Mouse (Mus musculus) spleen, adult 2 months (tissue): ENCODE measurements around the gene Wdr72. TPM values are rescaled to one million over a fixed set of nuclear protein-coding genes. Genes with fewer than 3 reads are reported as not detected.

Experiments used
- DNase-seq, 2 experiments: peaks; one replicate each; pipeline versions ENCODE4 v3.0.0 to v3.0.0-alpha.2; 2012 to 2021; ENCODE audit warnings: low spot score in 2 of 2, low read depth in 1 of 2
- H3K27ac ChIP-seq: fragments of 200-500 bp; 2 replicates; pipeline ENCODE4 v1.5.1; 2012; ENCODE audit warnings: low read length, inconsistent platforms; ENCODE audit not compliant: insufficient read depth
- H3K27me3 ChIP-seq: fragments of 200-500 bp; 2 replicates; pipeline ENCODE4 v1.6.1; 2012; ENCODE audit warnings: mild to moderate bottlenecking, moderate library complexity, low read length, inconsistent platforms; ENCODE audit not compliant: control insufficient read depth, insufficient read depth
- H3K36me3 ChIP-seq: fragments of 200-500 bp; 2 replicates; pipeline ENCODE4 v1.6.1; 2012; ENCODE audit warnings: mild to moderate bottlenecking, low read length, inconsistent platforms; ENCODE audit not compliant: control insufficient read depth, insufficient read depth
- H3K4me1 ChIP-seq: fragments of 200-500 bp; 2 replicates; pipeline ENCODE4 v1.6.1; 2011; ENCODE audit warnings: inconsistent platforms; ENCODE audit not compliant: control insufficient read depth, insufficient read depth, insufficient read length
- H3K4me3 ChIP-seq: fragments of 200-500 bp; 2 replicates; pipeline ENCODE4 v1.5.1; 2011; ENCODE audit warnings: mild to moderate bottlenecking, inconsistent platforms; ENCODE audit not compliant: insufficient read depth, insufficient read length; ENCODE audit errors: extremely low read depth
- CTCF ChIP-seq: fragments of 200-500 bp; IDR thresholded peaks from 2 replicates; pipeline ENCODE4 v1.5.1; 2011; ENCODE audit warnings: mild to moderate bottlenecking, inconsistent platforms; ENCODE audit not compliant: insufficient read depth, insufficient read length, insufficient replicate concordance; ENCODE audit errors: extremely low read depth
- POLR2A ChIP-seq: fragments of 200-500 bp; IDR thresholded peaks from 2 replicates; pipeline ENCODE4 v1.6.1; 2011; ENCODE audit warnings: low read depth, low read length, inconsistent platforms
- WGBS: fragments of 180-500 bp; shearing (Covaris S2); methylation state at CpG from one replicate; pipeline ENCODE4 v1.1.7; 2018; 5-methylcytosine and 5-hydroxymethylcytosine counted together
- polyA plus RNA-seq: library from polyadenylated mRNA; depleted of rRNA; stranded (reverse); fragments of >200 nt; gene quantifications from 2 replicates; pipeline ENCODE4 v1.2.3, GENCODE M21; 2012

The Wdr72 gene
- polyA plus RNA-seq, 1 experiment, result not detected

GRCm38 (mm10) chr9:74148306-74148705 is 38.1 kb downstream of the Wdr72 start:
- Histone ChIP-seq H3K36me3 (no peaks in the 10 kb centered on the region), H3K4me1 (no peaks in the 10 kb centered on the region), H3K27me3 (no peaks in the 10 kb centered on the region; the same call in 1 of the 2 replicates), H3K4me3 (no peak overlapping the region), H3K27ac (no peak overlapping the region)
- WGBS, result 88% methylated on average over 8 of the region's 8 CpGs
- TF ChIP-seq CTCF (no peak), POLR2A (no peak)
- DNase-seq, result no peak

GRCm38 (mm10) chr9:74160361-74160933 is 50.3 kb downstream of the Wdr72 start:
- DNase-seq, result no peak
- no peak overlapping the region for H3K27ac ChIP-seq
- no peaks in the 10 kb centered on the region for H3K36me3 ChIP-seq
- no peak overlapping the region for H3K4me3 ChIP-seq
- H3K4me1 ChIP-seq, result no peaks in the 10 kb centered on the region
- H3K27me3 ChIP-seq, result no peaks in the 10 kb centered on the region
- TF ChIP-seq POLR2A (no peak), CTCF (no peak)
- WGBS, result 84% methylated on average over 11 of the region's 11 CpGs

- H3K27ac ChIP-seq, result no peak overlapping the region
- no peak for DNase-seq
- 90% methylated on average over 2 of the region's 2 CpGs for WGBS
- H3K27me3 ChIP-seq, result no peaks in the 10 kb centered on the region
- no peak overlapping the region for H3K4me3 ChIP-seq
- H3K36me3 ChIP-seq, result no peaks in the 10 kb centered on the region
- no peaks in the 10 kb centered on the region for H3K4me1 ChIP-seq
- TF ChIP-seq CTCF (no peak), POLR2A (no peak)
Measured at GRCm38 (mm10) chr9:74165697-74166096, 55.5 kb downstream of the Wdr72 start.

GRCm38 (mm10) chr9:74169904-74170303 is 59.7 kb downstream of the Wdr72 start:
- Histone ChIP-seq H3K4me1 (no peaks in the 10 kb centered on the region), H3K27ac (no peak overlapping the region), H3K4me3 (no peak overlapping the region), H3K27me3 (no peaks in the 10 kb centered on the region), H3K36me3 (no peaks in the 10 kb centered on the region)
- no peak for DNase-seq
- WGBS, result 88% methylated on average over 6 of the region's 6 CpGs
- TF ChIP-seq CTCF, result no peak
- TF ChIP-seq POLR2A, result no peak

GRCm38 (mm10) chr9:74186748-74187400 is 76.7 kb downstream of the Wdr72 start:
- no peak for DNase-seq
- 80% methylated on average over 16 of the region's 16 CpGs for WGBS
- no peak overlapping the region for H3K27ac ChIP-seq
- H3K27me3 ChIP-seq, result no peaks in the 10 kb centered on the region
- no peaks in the 10 kb centered on the region for H3K36me3 ChIP-seq
- TF ChIP-seq POLR2A, result no peak
- TF ChIP-seq CTCF, result no peak
- no peak overlapping the region for H3K4me3 ChIP-seq
- H3K4me1 ChIP-seq, result no peaks in the 10 kb centered on the region

- no peak for DNase-seq
- Histone ChIP-seq H3K4me3 (no peak overlapping the region), H3K4me1 (no peaks in the 10 kb centered on the region), H3K27ac (no peak overlapping the region), H3K36me3 (no peaks in the 10 kb centered on the region), H3K27me3 (no peaks in the 10 kb centered on the region)
- WGBS, result 77% methylated on average over 8 of the region's 8 CpGs
- no peak for TF ChIP-seq CTCF
Measured at GRCm38 (mm10) chr9:74187401-74188029, 77.4 kb downstream of the Wdr72 start.

- WGBS, result 94% methylated on average over 2 of the region's 2 CpGs
- Histone ChIP-seq H3K36me3 (no peaks in the 10 kb centered on the region), H3K27ac (no peak overlapping the region), H3K4me1 (no peaks in the 10 kb centered on the region), H3K27me3 (no peaks in the 10 kb centered on the region), H3K4me3 (no peak overlapping the region)
- TF ChIP-seq CTCF, result no peak
- TF ChIP-seq POLR2A, result no peak
- no peak for DNase-seq
Measured at GRCm38 (mm10) chr9:74194898-74195297, 84.7 kb downstream of the Wdr72 start.
